Comparison of ENCODE assay signal across 26 mouse cellular contexts in genomic region chr5:120976138-120976537, GRCm38 (mm10). TPM values are rescaled to one million over a fixed set of nuclear protein-coding genes. Genes with fewer than 3 reads are reported as not detected.
DNase-seq lines count a peak whose midpoint lies in the region; ATAC-seq lines count a peak whose summit lies in the region.
"Had no signal": no experiment of that assay in that cellular context is flagged by ENCODE, and none has a peak within 500 bp of the region (broad histone marks: within the 10 kb centered on the region; RNA-seq: fewer than 3 reads in every experiment).

No protein-coding gene starts in this region.

- H3K27me3 ChIP-seq in heart, embryonic 12.5 days (replicated peaks): peaks cover 12% of the 10 kb centered on the region; the same call in 1 of the 2 replicates

- DNase-seq in ES-CJ7 (ENCODE audit: low read depth, low spot score) (peak; percentile 10), R1 (ENCODE audit: low read depth, low spot score) (peak; percentile 45), ZHBTc4 (ENCODE audit: low read depth, low spot score) (peak; percentile 58)
- DNase-seq in ovary, postnatal 14 days (ENCODE audit: low spot score): no peak
- DNase-seq: adrenal gland, adult 2 months; adrenal gland, adult 8-10 months; adrenal gland, postnatal 10 days; adrenal gland, postnatal 14 days; adrenal gland, postnatal 25 days; adrenal gland, postnatal 36 days; B cell, adult 2 months; cerebellum, adult 11 months; cerebellum, adult 11-12 months; cerebellum, adult 18-20 months; cerebellum, adult 2 months; cerebellum, adult 8-10 months; cerebellum, adult 9-10 months had no signal

- WGBS in heart, embryonic 12.5 days: 36% methylated on average over 3 of the region's 3 CpGs

- H3K4me1 ChIP-seq in heart, embryonic 12.5 days (replicated peaks): no peaks in the 10 kb centered on the region

- ATAC-seq in erythroid progenitor cell, adult 5-6 weeks (replicated peaks; ENCODE audit: low FRiP score, poor library complexity, severe bottlenecking): no peak
- no peak for ATAC-seq in heart, embryonic 12.5 days (ENCODE audit: insufficient number of reproducible peaks, low FRiP score)
- ATAC-seq: activated CD4-positive, CD25-positive, alpha-beta regulatory T cell, adult 4 months; CD4-positive, CD25-positive, alpha-beta regulatory T cell, adult 4 months; Patski had no signal

- H3K4me2 ChIP-seq in heart, embryonic 12.5 days: no peak overlapping the region

- no peak overlapping the region for H3K4me3 ChIP-seq in heart, embryonic 12.5 days

- peaks cover 14% of the 10 kb centered on the region for H3K9me3 ChIP-seq in heart, embryonic 12.5 days (replicated peaks)

- no peak overlapping the region for H3K9ac ChIP-seq in heart, embryonic 12.5 days

- no peaks in the 10 kb centered on the region for H3K36me3 ChIP-seq in heart, embryonic 12.5 days
- H3K36me3 ChIP-seq: G1E had no signal

- H3K27ac ChIP-seq in heart, embryonic 12.5 days (ENCODE audit: poor library complexity, severe bottlenecking): no peak overlapping the region

RNA-seq across cellular contexts. Expression of gene Rph3a, which starts 33.8 kb away (rescaled TPM):
- not detected in 2 replicates for total RNA-seq in erythroid progenitor cell, adult 5-6 weeks (2015; ENCODE audit: low replicate concordance)
- total RNA-seq in erythroid progenitor cell, adult 5-6 weeks (2017; ENCODE audit: low replicate concordance): not detected in 2 replicates
- not detected in 2 replicates for polyA plus RNA-seq in heart, embryonic 12.5 days (2016; fragmentation: Nextera tagmentation; extraction: Ambion mirVana)
- total RNA-seq: CH12.LX, G1E, MEL had no signal
- polyA plus RNA-seq: activated CD4-positive, CD25-positive, alpha-beta regulatory T cell, adult 4 months; C2C12; CD4-positive, CD25-positive, alpha-beta regulatory T cell, adult 4 months; G1E; Patski had no signal
